Mouse (Mus musculus) E14TG2a.4 (cell line): Measurements from ENCODE around the gene Sh2d1b1.

Experiments
- CTCF ChIP-seq: conservative IDR thresholded peaks from 2 replicates; pipeline ENCODE4 v1.5.1; 2014; ENCODE audit warnings: low read length
- NANOG ChIP-seq: IDR thresholded peaks from 2 replicates; pipeline ENCODE4 v1.6.1; 2014; ENCODE audit warnings: borderline replicate concordance, low read length, mixed read lengths
- POU5F1 ChIP-seq: IDR thresholded peaks from 2 replicates; pipeline ENCODE4 v1.6.1; 2014; ENCODE audit warnings: low read length, borderline replicate concordance

GRCm38 (mm10) chr1:170299496-170299895 is 22.4 kb downstream of the Sh2d1b1 start:
- TF ChIP-seq CTCF = no peak
- TF ChIP-seq NANOG = no peak
- no peak for TF ChIP-seq POU5F1
